Mouse (Mus musculus) urinary bladder, postnatal 10 days (tissue): ENCODE measurements around the gene Grid2ip.

Source experiments
- DNase-seq: peaks from one replicate; pipeline ENCODE4 v3.0.0; 2022; ENCODE audit warnings: low spot score

Gene Grid2ip

DNA sequence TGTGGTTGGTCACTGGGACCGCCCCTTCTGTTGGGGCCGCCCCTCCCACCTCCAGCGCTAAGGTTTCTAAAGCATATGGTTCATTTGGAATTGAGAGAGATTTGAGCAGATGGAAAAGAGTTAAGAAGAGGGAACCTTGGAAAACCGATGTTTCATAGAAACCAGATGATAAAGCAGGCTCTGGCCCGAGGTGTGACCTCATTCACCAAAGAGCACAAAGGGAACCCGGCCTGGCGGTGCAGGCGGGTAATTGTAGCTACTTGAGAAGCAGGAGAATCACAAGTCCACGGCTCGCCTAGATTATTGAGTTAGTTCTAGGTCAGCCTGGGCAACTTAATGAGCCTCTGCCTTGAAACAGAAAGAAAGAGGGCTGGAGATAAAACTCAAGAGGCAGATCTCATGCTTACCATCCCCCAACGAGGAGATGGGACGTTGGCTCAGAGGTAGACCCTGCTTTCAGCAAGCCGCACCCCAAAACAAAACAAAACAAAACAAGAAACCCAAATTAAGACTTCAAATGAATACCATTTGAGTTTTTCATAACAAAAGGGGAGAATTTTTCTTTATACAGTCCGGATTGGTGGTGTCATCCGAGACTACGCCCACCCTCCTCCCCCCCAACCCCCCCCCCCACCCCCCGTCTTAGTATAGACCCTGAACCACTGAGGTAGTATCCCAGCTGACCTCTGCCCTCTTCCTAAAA, at the start of gene Grid2ip:
Gene Grid2ip (plus strand): TSS at position 653 of the 703 bp plus-strand sequence.
- DNase-seq, result no peak

DNA sequence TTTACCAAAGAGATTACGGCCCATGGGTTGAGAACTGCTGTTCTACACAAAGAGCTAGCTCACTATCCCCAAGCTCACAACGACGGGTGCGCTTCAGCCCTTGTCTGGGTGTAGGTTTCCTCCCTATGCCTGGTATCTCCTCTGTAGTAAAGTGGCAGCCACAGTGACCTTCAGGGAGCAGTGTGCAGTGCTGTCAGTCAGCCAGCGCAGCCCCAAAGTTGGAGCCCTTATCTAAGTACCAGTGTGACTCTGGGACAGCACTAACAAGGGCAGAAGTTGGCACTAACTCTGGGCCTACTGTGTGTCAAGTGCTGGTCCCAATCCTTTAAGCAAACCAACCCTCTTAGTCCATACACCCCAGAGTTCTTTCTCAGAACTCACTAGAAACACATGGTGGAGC, 48.3 kb upstream of the Grid2ip start:
- DNase-seq, result no peak

DNA sequence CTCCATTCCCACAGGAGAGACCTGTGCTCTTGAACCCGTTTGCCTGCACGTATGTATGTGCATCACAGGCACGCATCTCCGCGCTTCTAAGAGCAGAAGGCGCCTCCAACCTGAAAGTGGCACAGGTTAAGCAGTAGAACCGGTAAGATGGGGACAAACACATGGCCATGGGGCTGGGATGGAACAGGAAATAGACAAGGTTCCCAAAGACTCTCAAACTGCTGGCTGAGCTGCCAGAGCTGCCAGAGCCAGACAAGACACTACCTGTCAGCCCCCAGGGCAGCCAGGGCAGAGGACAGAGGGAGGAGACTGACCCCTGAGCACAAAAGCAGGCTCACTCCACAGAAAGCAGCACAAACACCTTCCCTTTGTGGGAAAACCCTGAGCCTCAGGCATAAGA, 47.2 kb upstream of the Grid2ip start:
- no peak for DNase-seq

DNA sequence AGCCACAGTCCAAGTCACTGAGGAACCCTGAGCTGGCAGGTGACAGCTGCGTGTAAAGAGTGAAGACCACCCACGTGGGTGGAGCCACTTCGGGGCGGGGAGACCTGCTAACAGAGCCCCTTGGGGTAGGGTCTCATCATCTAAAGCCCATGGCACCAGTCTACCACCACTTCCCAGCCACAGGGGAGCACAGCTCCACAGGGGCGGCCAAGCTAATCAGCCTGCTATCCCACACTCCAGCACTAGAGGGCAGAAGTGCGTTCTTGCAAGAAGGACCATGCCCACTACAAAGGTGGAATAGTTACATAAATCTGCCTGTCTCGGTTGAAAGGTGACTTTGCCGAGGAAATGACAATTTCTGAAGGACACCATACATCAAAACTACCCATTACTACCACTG, 45.3 kb upstream of the Grid2ip start:
- peak; percentile 47 for DNase-seq

DNA sequence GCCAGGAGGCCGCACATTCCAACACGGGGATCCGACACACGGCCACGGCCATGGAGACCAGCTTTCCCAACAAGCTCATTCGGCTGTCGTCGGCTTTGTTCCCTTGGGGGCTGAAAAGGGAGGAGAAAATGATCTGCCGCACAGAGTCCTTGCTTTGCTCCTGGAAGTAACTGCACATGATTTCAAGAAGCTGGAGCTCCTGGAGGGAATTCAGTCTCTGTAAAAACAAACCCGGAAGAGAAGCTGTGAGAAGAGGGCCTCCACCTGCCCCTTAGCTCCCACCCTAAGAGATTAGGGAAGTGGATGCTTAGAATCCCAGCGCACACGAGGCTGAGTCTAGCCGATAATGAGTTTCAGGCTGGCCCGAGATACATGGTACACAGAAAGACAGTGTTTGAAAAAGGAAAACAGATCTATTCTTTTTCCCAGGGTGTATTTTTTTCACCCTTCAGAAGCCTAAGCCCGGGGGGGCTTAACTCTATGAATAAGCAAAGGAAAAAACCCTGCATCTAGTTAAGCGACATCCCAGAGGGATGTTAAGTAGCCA, 42.9 kb upstream of the Grid2ip start:
- no peak for DNase-seq

DNA sequence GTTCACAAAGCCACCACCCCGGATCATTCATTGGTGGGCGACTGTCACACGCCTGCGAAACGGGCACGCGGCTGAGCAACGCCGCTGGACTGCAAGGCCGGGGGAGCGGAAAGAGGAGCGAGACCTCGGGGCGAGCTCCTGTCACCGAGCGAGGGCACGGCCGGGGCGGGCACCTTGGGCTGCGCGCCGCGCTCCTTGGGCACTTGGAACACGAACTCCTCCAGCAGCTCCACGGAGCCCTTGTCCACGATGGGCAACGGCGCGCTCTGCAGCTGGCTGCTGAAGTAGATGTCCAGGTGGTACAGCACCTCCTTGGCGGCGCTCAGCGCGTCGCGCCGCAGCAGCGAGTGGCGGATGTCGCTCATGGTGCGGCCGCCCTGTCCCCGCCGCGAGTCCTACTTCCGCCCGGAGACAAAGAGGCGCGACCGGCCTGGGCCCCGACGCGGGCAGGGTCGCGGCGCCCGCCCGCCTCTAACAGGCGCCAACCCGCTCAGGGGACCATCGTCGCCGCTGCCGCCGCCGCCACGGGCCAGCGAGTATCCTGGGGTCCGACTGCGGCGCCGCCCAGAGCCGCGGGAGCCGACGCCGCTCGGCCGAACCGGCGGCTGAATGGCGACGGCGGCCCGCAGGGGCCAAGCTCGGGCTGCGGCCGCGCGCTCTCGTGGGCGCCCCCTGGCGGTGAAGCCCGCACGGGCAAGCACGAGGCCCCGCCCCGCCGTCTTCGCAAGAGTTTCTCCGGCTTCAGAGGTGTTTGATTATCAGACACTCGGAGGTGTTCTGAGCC, 42.2 kb upstream of the Grid2ip start, which contains the start of gene E130309D02Rik:
Gene E130309D02Rik (minus strand): TSS at position 631 of the 784 bp plus-strand sequence.
- peak; percentile 66 for DNase-seq

DNA sequence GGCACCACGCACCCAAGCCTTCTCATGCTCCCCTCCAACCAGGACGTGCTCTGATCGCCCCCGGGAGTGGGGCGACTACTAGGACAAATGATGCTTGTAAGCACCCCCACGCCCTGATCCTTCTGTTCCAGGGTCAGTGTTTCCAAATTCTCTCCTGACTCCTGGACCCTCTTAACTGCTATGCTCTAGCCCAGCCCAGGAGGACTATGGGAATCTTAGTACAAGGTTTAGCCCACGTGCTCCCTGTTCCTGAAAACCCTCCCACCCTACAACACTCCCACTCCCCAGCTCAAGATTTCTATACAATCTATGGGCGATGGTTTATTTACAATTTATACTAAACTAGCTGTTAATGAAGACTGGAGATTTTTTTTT, 41.6 kb upstream of the Grid2ip start:
- DNase-seq, result no peak

DNA sequence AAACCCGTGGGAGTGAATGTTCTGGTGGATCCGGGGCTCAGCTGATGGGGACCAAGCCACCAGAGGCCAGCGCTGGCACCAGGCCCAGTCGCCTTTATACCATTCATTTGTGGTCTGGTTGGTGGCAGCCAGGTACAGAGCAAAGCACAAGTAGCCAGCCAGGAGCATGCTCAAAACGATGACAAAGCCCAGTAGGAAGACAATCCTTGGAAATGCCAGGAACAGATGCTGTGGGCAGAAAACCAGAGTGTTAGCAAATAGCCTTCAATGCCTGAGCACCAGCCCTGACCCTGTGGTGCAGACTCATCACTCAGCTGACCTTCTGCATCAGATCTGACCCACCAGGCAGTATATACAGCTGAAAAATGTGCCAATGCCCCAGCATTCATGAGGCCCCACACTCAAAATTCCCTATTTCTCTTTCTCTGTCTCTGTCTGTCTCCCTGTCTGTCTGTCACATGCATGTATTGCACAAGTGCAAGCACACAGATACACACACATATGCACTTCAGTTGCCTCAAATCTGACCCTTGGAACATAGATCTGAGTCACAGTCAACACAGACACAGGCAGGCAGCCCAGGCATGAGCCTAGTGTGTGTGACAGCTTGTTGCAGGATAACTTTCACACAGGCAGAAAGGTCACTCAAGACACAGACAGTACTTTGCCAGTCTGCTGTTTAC, 40.4 kb upstream of the Grid2ip start:
- DNase-seq, result no peak

DNA sequence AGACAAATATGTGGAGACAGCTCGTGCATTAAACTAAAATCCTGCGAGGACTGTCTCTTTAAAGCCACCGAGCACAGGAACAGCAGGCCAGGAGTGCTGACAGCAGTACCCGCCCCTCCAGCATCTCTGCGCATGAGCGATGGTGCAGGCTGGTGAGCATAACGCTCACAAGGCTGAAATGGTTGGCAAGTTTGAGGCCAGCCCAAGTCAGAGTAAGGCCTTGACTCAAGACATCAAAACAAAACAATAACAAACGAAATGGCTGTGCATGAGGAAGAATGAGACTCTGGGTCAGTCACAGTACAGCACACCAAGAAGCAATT, 39.9 kb upstream of the Grid2ip start:
- DNase-seq, result no peak

DNA sequence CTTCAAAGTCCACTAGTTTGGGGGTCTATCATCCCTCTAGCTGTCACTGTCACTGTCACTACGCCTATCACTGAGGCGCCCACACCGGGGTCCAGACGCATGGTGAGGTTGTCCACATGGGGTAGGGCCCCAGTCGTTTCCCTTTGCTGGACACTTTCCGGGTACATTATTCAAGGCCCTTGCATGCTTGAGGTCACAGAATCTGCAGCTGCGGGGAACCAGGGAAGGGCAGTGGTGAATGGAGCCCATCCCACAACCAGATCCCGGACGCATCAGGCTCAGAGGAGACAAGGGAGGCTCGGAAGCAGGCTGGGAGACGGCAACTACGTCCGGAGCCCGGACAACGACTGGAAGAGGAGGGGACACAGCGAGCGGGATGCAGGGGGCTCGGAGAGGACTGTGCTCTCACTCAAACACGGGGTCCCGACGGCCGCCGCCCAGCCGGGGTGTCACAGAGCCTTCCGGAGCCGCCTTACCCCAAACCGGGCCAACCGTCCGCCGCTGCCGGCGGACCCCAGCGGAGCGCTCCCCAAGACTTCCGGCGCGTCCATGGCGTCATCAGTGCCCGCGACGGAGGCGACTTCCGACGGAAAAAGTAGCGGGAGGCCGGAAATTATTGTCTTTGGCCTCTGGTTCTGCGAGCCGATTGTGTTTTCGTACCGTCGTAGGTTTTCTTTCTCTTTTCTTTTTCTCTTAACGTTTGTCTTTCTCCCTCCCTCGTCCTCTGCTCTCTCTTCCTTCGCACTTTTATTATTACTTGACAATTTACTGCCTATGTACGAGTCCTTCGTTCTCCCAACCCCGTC, 28.2 kb upstream of the Grid2ip start, which contains the start of gene Zdhhc4:
Gene Zdhhc4 (minus strand): TSS at position 567 of the 806 bp plus-strand sequence.
- peak; percentile 76 for DNase-seq

DNA sequence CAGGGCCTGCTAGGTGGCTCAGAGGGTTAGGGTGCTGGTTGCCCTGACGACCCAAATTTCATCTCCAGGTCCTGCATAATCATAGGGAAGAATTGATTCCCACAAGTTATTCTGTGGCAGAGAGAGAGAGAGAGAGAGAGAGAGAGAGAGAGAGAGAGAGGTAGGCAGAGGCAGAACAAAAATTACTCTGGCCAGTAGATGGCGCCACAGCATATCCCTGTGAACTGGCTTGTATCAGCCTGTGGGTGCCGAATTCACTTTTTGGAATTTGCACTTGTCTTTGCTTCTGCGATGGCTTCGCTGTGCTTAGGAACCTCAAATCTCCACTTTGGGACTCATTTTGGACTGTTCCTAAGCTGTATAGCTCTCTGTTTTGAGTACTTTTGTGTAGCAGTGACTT, 23.3 kb upstream of the Grid2ip start:
- DNase-seq, result no peak

DNA sequence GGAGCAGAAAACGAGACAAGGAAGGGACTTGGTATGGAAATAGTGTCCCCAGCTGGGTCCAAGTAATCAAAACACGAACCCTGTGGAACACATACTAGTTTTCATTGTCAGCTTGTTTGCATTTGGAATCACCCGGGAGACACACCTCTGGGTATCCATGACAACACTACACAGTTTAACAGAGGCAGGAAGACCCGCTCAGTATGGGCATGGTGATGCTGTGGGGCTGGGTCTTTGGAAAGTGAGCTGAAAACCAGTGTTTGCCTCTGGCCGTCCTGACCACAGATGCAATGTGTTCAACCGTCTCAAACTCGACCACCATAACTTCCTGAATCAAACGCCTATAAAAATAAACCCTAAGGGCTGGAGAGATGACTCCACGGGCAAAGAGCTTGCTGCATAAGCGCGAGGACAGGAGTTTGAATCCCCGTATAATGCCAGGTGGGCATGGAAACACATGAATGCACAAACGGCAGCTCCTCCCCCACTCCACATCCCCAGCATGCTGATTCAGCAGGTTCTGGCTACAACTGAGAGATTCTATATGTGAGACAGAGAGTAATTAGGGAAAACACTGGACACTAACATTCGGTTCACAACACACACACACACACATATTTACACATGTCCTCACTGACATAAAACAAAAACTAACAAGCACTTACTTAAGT, 22.6 kb upstream of the Grid2ip start:
- no peak for DNase-seq

DNA sequence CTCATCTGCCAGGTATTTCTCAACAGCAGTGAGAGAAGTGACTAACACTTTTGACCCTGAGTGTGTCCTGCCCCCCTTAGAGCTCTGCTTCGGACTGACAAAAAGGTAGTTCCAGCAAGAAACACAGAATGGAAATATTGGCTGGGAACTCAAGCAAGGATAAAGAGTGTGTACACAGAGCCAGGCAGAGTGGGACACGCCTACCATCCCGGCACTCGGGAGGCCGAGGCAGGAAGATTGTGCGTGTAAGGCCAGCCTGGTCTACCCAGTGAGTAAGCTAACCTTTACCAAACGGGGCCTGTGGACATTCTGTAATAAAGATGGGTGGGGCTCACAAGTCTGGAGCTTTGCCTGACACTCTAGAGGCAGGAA, 22.1 kb upstream of the Grid2ip start:
- DNase-seq, result no peak

DNA sequence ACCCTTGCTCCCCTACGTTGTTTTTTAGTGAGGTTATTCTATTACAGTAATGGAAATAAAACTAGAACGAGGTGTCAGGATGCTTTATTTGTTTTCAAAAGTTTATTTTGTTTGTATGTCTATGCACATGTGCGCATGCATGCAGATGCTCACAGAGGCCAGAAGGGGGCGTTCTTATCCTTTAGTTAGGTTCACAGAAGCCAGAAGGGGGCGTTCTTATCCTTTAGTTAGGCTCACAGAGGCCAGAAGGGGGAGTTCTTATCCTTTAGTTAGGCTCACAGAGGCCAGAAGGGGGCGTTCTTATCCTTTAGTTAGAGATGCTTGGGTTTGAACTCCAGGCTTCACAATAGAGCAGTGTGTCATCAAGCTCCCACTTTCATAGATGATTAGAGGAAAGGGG, 20.6 kb upstream of the Grid2ip start:
- no peak for DNase-seq

DNA sequence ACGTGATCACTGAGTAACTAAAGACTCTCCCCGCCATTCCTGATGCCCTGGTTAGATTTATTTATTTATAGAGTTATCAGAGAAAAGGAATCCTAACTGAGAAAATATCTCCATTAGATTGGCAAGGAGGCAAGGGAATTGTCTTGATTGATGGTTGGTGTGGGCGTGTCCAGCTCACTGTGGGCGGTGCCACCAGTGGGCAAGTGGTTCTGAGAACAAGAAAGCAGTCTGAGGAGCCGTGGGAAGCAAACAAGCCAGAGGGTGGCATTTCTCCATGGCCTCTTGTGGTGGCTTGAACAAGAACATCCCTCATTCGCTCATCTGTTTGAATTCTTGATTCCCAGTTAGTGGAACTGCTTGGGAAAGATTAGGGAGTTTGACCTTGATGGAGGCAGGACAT, 17.5 kb upstream of the Grid2ip start:
- no peak for DNase-seq

DNA sequence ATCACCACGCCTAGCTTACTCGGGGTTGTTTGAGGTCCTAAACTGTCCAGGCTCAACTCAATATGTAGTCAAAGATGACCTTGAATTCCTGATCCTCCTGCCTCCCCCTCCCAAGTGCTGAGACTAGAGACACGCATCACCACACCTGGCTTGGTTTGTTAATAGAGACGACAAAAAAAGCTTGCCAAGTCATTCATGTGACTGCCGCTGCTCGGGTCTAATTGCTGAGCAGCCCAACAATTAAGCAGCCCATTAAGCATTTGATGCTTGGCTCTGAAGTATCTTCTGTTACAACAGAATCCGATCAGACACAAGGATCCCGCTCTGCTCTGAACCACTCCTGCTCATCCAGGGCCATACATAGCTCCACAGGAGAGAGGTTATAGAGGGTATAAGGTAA, 10.8 kb upstream of the Grid2ip start:
- no peak for DNase-seq

DNA sequence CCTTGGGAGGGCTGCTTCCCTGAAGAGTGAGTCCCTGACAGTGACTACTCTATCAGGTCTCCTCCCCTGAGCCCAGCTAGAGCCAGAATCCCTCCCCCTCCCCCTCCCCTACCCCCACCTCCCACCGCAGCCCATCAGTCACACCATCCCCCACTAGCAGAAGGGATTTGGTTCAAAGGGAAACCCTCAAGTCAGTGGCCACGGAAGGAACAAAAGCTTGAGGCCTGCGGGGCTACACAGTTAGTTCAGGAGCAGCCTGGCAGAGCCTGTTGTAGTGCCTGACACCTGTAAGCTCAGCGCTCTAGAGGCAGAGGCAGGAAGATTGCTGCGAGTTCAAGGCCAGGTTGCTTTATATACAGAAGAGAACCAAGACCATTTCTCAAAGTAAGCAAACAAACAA, 1.1 kb upstream of the Grid2ip start:
- no peak for DNase-seq

DNA sequence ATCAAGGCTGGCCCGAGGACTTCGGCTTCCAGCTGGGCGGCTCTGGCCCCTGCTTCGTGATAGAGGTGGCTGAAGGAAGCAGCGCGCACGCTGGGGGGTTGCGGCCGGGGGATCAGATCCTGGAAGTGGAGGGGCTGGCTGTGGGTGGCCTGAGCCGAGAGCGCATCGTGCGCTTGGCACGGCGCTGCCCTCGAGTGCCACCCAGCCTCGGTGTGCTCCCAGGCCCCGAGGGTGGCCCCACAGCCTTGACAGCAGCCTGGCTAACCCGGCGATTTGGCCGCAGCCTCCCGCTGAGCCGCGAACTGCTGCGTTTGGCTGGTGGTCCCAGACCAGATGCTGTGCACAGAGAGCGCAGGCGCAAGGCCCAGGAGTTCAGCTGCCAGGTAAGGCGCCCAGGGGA, 426 bp downstream of the Grid2ip start:
- no peak for DNase-seq

DNA sequence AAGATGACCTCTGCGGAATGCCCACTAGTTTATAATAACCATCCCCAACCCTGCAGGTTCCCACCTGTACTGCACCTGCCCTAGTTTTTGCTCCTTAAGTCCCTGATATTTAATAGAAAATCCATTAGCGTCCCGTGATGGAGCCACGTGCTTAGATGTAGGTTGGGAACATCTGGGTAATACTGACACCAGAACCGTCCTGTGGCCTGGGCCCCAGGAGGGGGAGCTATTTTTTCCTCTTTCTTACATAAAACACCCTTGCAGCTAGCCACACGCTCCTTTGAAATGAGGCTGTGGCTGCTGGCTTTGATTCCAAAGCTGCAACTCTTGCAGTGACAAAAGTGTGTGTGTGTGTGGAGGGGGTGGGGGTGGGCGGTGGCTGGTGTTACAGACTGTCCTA, 2.1 kb downstream of the Grid2ip start:
- no peak for DNase-seq

DNA sequence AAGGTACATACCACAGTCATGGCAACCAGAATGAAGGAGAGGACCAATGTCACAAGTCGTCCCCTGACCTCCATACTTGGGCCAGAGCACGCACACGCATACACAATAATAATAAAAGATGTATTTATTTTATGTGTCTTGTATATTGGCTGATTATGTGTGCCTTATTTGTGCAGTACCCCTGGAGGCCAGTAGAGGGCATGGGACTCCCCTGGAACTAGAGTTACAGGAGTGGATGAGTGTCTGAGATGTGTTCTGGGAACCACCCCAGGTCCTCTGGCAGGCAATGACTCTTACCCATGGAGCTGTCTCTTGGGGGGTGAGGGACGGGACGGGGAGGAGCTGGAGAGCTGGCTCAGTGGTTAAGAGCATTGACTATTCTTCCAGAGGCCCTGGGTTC, 2.9 kb downstream of the Grid2ip start:
- DNase-seq, result no peak

DNA sequence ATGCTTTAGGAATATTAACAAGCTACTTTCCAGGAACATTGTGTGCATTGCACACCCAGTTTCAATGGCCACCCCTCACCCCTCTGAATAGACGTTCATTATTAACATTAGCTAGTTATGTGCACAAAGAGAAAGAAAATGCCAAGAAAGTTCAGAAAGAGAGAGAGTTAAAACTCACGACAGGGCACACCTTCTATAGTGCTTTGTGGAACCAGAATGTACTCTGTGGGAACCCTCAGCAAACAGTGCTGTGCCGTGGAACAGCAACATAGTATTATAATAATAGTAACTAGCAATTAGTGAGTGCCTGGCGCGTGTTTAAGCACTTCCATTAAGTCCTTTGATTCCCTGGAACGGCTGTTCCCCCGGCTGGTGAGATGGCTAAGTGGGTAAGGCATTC, 4.3 kb downstream of the Grid2ip start:
- no peak for DNase-seq
